Mouse (Mus musculus): ENCODE measurements around the gene Cubn.

The Cubn gene

DNA sequence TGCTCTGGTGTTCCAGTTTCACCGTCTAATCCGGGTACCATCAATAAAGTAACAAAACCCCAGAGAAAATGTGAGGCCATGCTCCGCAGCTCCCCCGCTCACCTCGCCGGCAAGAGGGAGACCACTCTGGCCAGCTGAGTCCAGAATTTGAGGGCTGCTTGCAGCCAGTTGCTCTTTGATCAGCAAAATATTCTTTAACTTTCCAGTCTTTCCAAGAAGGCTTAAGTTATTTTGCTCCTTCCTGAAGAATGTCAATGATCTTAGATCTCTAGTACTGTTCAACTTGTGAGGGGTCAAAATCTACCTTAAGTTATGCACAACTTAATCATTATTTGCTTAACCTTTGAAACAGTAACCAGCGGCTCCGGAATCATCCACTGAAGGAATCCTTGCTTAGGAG is at the start of gene Cubn:
Gene Cubn (minus strand): TSS at position 80 of the 400 bp plus-strand sequence.
- H3K9me3 ChIP-seq (ENCODE audit: low read length), result no peaks in the 10 kb centered on the region
- no peak for TF ChIP-seq NANOG (IDR thresholded peaks at IDR 0.05; ENCODE audit: borderline replicate concordance, low read length)
- TF ChIP-seq POU5F1 (IDR thresholded peaks at IDR 0.05; ENCODE audit: borderline replicate concordance, low read length), result no peak
- no peak for TF ChIP-seq CTCF (conservative IDR thresholded peaks at IDR 0.05; ENCODE audit: low read length)
- peaks cover 18% of the 10 kb centered on the region for H3K4me1 ChIP-seq (replicated peaks; ENCODE audit: low read depth, low read length)
- H3K36me3 ChIP-seq (ENCODE audit: insufficient read depth, low read length), result no peaks in the 10 kb centered on the region
- no peaks in the 10 kb centered on the region; the same call in 1 of the 2 replicates for H3K27me3 ChIP-seq (ENCODE audit: insufficient read depth, low read length)
- no peak within 1 kb of the TSS for H3K4me3 ChIP-seq (replicated peaks; ENCODE audit: low read length)

DNA sequence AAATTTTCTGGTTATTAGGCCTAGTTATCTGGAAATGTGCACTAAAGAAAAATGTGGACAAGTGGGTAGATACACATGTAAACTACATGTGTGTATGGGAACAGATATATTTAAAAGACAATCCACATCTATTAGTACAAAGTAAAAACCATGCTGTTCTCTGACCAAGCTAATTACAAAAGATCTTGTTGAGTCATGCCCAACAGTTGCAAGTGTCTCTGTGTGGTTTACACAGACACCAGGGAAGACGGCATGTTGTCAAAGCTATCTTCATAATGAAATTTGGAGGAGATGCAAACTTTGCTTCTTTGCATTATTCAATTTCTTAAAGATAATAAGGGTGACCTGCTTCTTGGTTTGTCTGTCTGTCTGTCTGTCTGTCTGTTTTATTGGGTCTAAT is 48.2 kb upstream of the Cubn start:
- Histone ChIP-seq H3K27me3 (ENCODE audit: insufficient read depth, low read length) (no peaks in the 10 kb centered on the region), H3K36me3 (ENCODE audit: insufficient read depth, low read length) (no peaks in the 10 kb centered on the region), H3K9me3 (ENCODE audit: low read length) (no peaks in the 10 kb centered on the region), H3K4me3 (replicated peaks; ENCODE audit: low read length) (no peak overlapping the region), H3K4me1 (replicated peaks; ENCODE audit: low read depth, low read length) (peaks cover 17% of the 10 kb centered on the region)
- TF ChIP-seq CTCF (conservative IDR thresholded peaks at IDR 0.05; ENCODE audit: low read length), result no peak
- TF ChIP-seq NANOG (IDR thresholded peaks at IDR 0.05; ENCODE audit: borderline replicate concordance, low read length), result no peak
- no peak for TF ChIP-seq POU5F1 (IDR thresholded peaks at IDR 0.05; ENCODE audit: borderline replicate concordance, low read length)

DNA sequence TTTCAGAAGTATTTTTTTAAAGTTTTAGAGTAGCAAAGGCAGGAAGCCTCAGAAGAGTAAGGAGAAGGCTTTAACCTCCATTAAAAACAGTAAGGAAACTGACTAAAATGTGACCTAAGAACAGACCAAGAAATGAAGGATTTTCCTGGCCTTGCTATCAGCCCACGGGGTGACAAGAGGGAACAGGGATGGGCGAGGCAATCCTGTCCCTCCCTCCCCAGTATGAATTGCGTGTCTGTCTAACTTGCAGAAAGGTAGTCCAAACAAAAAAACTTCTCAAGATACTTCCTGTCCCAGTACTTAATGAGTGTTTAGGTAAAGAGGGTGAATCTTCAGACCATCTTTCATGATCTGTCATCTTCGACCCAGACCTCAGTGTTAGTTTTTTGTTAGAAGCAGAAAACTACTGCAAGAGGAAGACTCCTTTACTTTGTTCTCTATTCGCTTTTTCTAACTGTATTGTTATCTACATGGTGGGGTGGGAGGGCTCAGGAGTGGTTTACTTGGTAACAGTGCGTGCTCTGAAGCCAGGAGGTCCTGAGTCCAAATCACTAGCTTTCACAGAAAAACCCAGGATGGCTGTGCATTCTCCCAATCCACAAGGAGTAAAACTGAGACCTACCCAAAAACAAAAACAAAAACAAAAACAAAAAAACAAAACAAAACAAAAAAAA is 47.2 kb upstream of the Cubn start:
- Histone ChIP-seq H3K4me1 (replicated peaks; ENCODE audit: low read depth, low read length) (peaks cover 12% of the 10 kb centered on the region; the same call in 1 of the 2 replicates), H3K36me3 (ENCODE audit: insufficient read depth, low read length) (no peaks in the 10 kb centered on the region)

DNA sequence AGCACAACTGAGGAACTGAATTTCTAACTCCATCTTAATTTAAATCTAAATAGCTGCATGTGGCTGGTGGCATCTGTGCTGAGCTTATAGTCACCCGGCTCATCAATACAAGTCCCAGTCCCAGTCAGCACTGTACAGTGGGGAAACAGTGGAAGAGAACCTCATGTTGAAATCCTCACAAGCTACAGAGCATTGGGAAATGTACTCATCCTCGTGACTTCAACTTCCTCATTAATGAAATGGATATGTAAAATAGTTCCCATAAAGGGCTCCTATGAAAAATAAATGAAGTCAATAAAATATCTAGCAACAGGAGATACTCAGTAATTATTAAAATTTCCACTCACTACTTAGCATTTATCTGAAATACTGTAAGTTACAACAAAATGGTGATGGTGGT is 46.6 kb upstream of the Cubn start:
- H3K4me1 ChIP-seq (replicated peaks; ENCODE audit: low read depth, low read length), result peaks cover 8% of the 10 kb centered on the region; the same call in 1 of the 2 replicates
- no peaks in the 10 kb centered on the region for H3K9me3 ChIP-seq (ENCODE audit: low read length)
- H3K27me3 ChIP-seq (ENCODE audit: insufficient read depth, low read length), result no peaks in the 10 kb centered on the region
- H3K4me3 ChIP-seq (replicated peaks; ENCODE audit: low read length), result no peak overlapping the region
- no peaks in the 10 kb centered on the region for H3K36me3 ChIP-seq (ENCODE audit: insufficient read depth, low read length)
- no peak for TF ChIP-seq CTCF (conservative IDR thresholded peaks at IDR 0.05; ENCODE audit: low read length)
- TF ChIP-seq NANOG (IDR thresholded peaks at IDR 0.05; ENCODE audit: borderline replicate concordance, low read length), result no peak
- TF ChIP-seq POU5F1 (IDR thresholded peaks at IDR 0.05; ENCODE audit: borderline replicate concordance, low read length), result no peak

More for the DNA sequence above, 47.2 kb upstream of the Cubn start:
- no peaks in the 10 kb centered on the region for H3K9me3 ChIP-seq (ENCODE audit: low read length)
- no peak overlapping the region for H3K4me3 ChIP-seq (replicated peaks; ENCODE audit: low read length)
- H3K27me3 ChIP-seq (ENCODE audit: insufficient read depth, low read length), result no peaks in the 10 kb centered on the region
- TF ChIP-seq POU5F1 (IDR thresholded peaks at IDR 0.05; ENCODE audit: borderline replicate concordance, low read length) (no peak), CTCF (conservative IDR thresholded peaks at IDR 0.05; ENCODE audit: low read length) (no peak), NANOG (IDR thresholded peaks at IDR 0.05; ENCODE audit: borderline replicate concordance, low read length) (no peak)

DNA sequence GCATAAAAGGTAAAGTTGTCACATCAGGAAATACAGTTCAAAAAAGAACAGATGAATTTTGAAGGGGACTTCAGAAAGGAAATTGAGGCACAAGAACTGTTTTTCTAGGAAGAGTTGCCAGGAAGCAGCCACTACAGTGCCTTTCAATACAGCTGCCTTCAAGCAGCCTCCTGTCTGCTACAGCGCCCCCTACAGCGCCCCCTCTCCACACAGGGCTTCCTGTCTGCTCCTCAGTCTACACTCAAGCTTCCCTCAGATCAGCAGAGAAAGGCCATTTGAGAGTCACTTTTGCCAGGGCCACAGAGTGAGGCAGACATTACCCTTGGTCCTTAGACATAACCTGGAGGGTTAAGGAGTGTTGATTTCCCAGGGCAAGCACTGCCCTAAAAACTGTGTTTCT is 46.1 kb upstream of the Cubn start:
- no peaks in the 10 kb centered on the region for H3K9me3 ChIP-seq (ENCODE audit: low read length)

DNA sequence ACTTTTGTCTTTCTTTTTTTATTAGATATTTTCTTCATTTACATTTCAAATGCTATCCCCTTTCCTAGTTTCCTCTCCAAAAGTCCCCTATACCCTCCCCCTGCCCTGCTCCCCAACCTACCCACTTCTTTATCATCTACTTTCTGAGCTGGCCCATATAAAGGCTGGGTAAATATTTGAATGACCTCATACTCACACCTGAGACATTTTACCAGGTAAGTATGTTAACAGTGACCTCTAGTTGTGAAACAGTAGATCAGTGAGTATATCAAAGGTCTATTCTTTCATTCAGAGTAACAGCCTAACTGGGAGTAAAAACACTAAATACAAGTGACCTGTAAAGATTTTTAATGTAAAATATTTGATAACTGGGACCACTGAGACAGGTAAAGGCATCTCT is 45.1 kb upstream of the Cubn start:
- no peaks in the 10 kb centered on the region for H3K36me3 ChIP-seq (ENCODE audit: insufficient read depth, low read length)
- H3K4me1 ChIP-seq (replicated peaks; ENCODE audit: low read depth, low read length), result peaks cover 8% of the 10 kb centered on the region; the same call in 1 of the 2 replicates
- no peak for TF ChIP-seq CTCF (conservative IDR thresholded peaks at IDR 0.05; ENCODE audit: low read length)
- TF ChIP-seq POU5F1 (IDR thresholded peaks at IDR 0.05; ENCODE audit: borderline replicate concordance, low read length), result no peak
- no peak for TF ChIP-seq NANOG (IDR thresholded peaks at IDR 0.05; ENCODE audit: borderline replicate concordance, low read length)
- H3K4me3 ChIP-seq (replicated peaks; ENCODE audit: low read length), result no peak overlapping the region
- no peaks in the 10 kb centered on the region for H3K27me3 ChIP-seq (ENCODE audit: insufficient read depth, low read length)
- no peaks in the 10 kb centered on the region for H3K9me3 ChIP-seq (ENCODE audit: low read length)

More for the DNA sequence above, 46.1 kb upstream of the Cubn start:
- no peaks in the 10 kb centered on the region for H3K27me3 ChIP-seq (ENCODE audit: insufficient read depth, low read length)
- TF ChIP-seq CTCF (conservative IDR thresholded peaks at IDR 0.05; ENCODE audit: low read length), result peak; percentile 58
- TF ChIP-seq POU5F1 (IDR thresholded peaks at IDR 0.05; ENCODE audit: borderline replicate concordance, low read length), result no peak
- H3K36me3 ChIP-seq (ENCODE audit: insufficient read depth, low read length), result no peaks in the 10 kb centered on the region
- H3K4me3 ChIP-seq (replicated peaks; ENCODE audit: low read length), result no peak overlapping the region
- peaks cover 8% of the 10 kb centered on the region; the same call in 1 of the 2 replicates for H3K4me1 ChIP-seq (replicated peaks; ENCODE audit: low read depth, low read length)

DNA sequence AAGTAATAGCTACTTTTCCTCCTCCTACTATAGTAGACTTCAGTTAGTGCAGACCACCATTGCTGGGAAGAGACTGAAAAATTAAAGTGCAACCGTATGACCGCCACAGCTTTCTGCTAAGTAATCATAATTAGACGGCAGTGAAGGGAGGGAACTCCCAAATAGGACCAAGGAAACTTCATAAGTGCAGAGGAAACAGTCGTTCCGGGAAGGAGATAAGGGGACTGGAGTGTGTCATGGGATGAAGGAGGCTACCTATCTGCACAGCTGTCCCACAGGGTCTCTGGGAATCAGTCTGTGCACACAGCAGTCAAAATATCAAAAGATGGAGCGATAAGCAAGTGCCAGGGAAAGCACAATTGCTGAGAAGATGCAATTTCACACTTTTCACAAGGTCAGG is 39.0 kb upstream of the Cubn start:
- TF ChIP-seq POU5F1 (IDR thresholded peaks at IDR 0.05; ENCODE audit: borderline replicate concordance, low read length) (no peak), NANOG (IDR thresholded peaks at IDR 0.05; ENCODE audit: borderline replicate concordance, low read length) (no peak), CTCF (conservative IDR thresholded peaks at IDR 0.05; ENCODE audit: low read length) (no peak)
- Histone ChIP-seq H3K36me3 (ENCODE audit: insufficient read depth, low read length) (no peaks in the 10 kb centered on the region), H3K9me3 (ENCODE audit: low read length) (no peaks in the 10 kb centered on the region), H3K4me3 (replicated peaks; ENCODE audit: low read length) (no peak overlapping the region), H3K4me1 (replicated peaks; ENCODE audit: low read depth, low read length) (no peaks in the 10 kb centered on the region), H3K27me3 (ENCODE audit: insufficient read depth, low read length) (no peaks in the 10 kb centered on the region)

DNA sequence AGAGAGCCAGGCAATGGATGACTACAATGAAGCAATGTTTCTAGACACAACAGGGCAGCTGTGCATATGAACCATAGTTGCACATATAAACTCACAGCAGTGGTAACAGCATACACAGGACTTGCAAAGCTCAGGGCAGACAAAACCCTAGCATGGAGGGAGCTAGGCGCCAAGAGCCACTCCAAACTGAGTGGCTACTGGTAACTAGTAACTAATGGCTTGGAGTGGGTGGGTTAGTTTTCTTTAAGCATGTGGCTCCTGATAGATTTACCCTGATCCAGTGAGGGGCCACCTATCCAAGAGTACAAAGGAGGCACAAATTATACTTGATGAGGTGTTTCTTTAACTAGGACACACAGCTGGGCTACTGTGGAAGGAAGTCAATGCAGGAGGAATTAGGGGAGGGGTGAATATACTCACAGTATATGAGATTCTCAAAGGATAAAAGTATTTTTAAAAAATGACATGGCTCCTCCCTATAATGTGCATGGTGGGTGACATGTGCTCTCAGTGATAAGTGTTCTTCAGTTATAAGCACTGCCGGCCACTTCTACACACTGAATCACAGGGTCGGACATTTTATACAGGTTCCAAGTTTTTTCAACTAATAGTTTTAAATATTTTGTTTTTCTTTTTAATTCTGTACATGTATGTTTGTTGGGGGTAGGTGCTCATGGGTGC is 37.8 kb upstream of the Cubn start:
- Histone ChIP-seq H3K4me1 (replicated peaks; ENCODE audit: low read depth, low read length) (no peaks in the 10 kb centered on the region), H3K4me3 (replicated peaks; ENCODE audit: low read length) (no peak overlapping the region), H3K36me3 (ENCODE audit: insufficient read depth, low read length) (no peaks in the 10 kb centered on the region), H3K27me3 (ENCODE audit: insufficient read depth, low read length) (no peaks in the 10 kb centered on the region), H3K9me3 (ENCODE audit: low read length) (no peaks in the 10 kb centered on the region)
- TF ChIP-seq POU5F1 (IDR thresholded peaks at IDR 0.05; ENCODE audit: borderline replicate concordance, low read length), result no peak
- no peak for TF ChIP-seq NANOG (IDR thresholded peaks at IDR 0.05; ENCODE audit: borderline replicate concordance, low read length)
- TF ChIP-seq CTCF (conservative IDR thresholded peaks at IDR 0.05; ENCODE audit: low read length), result no peak
